Mouse (Mus musculus): ENCODE measurements around the gene Serinc4. TPM values are rescaled to one million over a fixed set of nuclear protein-coding genes. Genes with fewer than 3 reads are reported as not detected.
"Not testable (repeated sequence)": the region's sequence is repeated elsewhere in the genome, so short reads cannot be mapped to it uniquely, and the experiment has no call there.

Serinc4 gene
- total RNA-seq (2014; rRNA removed) (not detected in 2 replicates), polyA plus RNA-seq (2012; rRNA removed) (0.11 TPM in 2 replicates)

- WGBS, result 4% methylated on average over 41 of the region's 41 CpGs
- TF ChIP-seq CTCF (IDR thresholded peaks at IDR 0.05; ENCODE audit: low read depth, low read length) (no peak), POLR2A (IDR thresholded peaks at IDR 0.05; ENCODE audit: extremely low read depth, insufficient read depth, low read length) (peak; percentile 63)
Observed at GRCm38 (mm10) chr2:121456692-121457642, at the start of gene Serinc4. Gene Serinc4, minus strand, starts transcription at chr2:121456781.

GRCm38 (mm10) chr2:121501550-121501949, 45.0 kb upstream of the Serinc4 start:
- 37% methylated on average over 2 of the region's 6 CpGs for WGBS
- H3K79me2 ChIP-seq (ENCODE audit: control insufficient read depth, insufficient read depth, low read length); H3K27ac ChIP-seq (replicated peaks; ENCODE audit: insufficient read depth, low read depth, low read length); H3K4me3 ChIP-seq (ENCODE audit: insufficient read depth, low read depth, low read length); H3K27me3 ChIP-seq (ENCODE audit: control insufficient read depth, insufficient read depth, low read length); H3K9ac ChIP-seq (ENCODE audit: low read depth, low read length); DNase-seq (ENCODE audit: extremely low read depth, low read depth, low spot score); H3K36me3 ChIP-seq (ENCODE audit: control insufficient read depth, insufficient read depth, low read length); H3K4me1 ChIP-seq (ENCODE audit: control insufficient read depth, insufficient read depth, low read length): not testable (repeated sequence)

More at GRCm38 (mm10) chr2:121456692-121457642, at the start of gene Serinc4:
- peak; percentile 78 for DNase-seq (ENCODE audit: extremely low read depth, low read depth, low spot score)
- no peaks in the 10 kb centered on the region; the same call in 1 of the 2 replicates for H3K79me2 ChIP-seq (ENCODE audit: control insufficient read depth, insufficient read depth, low read length)
- H3K27me3 ChIP-seq (ENCODE audit: control insufficient read depth, insufficient read depth, low read length), result no peaks in the 10 kb centered on the region
- H3K9ac ChIP-seq (ENCODE audit: low read depth, low read length), result peak within 1 kb of the TSS; percentile 90
- H3K36me3 ChIP-seq (ENCODE audit: control insufficient read depth, insufficient read depth, low read length), result peaks cover 19% of the 10 kb centered on the region
- H3K4me1 ChIP-seq (ENCODE audit: control insufficient read depth, insufficient read depth, low read length), result peaks cover 8% of the 10 kb centered on the region
- peak within 1 kb of the TSS; percentile 82 for H3K27ac ChIP-seq (replicated peaks; ENCODE audit: insufficient read depth, low read depth, low read length)
- H3K4me3 ChIP-seq (ENCODE audit: insufficient read depth, low read depth, low read length), result peak within 1 kb of the TSS; percentile 94

- not testable (repeated sequence) for H3K4me1 ChIP-seq (ENCODE audit: control insufficient read depth, insufficient read depth, low read length); H3K27ac ChIP-seq (replicated peaks; ENCODE audit: insufficient read depth, low read depth, low read length); H3K9ac ChIP-seq (ENCODE audit: low read depth, low read length); H3K4me3 ChIP-seq (ENCODE audit: insufficient read depth, low read depth, low read length); DNase-seq (ENCODE audit: extremely low read depth, low read depth, low spot score); H3K79me2 ChIP-seq (ENCODE audit: control insufficient read depth, insufficient read depth, low read length); H3K27me3 ChIP-seq (ENCODE audit: control insufficient read depth, insufficient read depth, low read length); H3K36me3 ChIP-seq (ENCODE audit: control insufficient read depth, insufficient read depth, low read length)
- 82% methylated on average over 2 of the region's 2 CpGs for WGBS
Observed at GRCm38 (mm10) chr2:121484403-121484802, 27.8 kb upstream of the Serinc4 start.

- TF ChIP-seq CTCF (IDR thresholded peaks at IDR 0.05; ENCODE audit: low read depth, low read length), result no peak
- TF ChIP-seq POLR2A (IDR thresholded peaks at IDR 0.05; ENCODE audit: extremely low read depth, insufficient read depth, low read length), result no peak
- Histone ChIP-seq H3K27ac (replicated peaks; ENCODE audit: insufficient read depth, low read depth, low read length) (no peak overlapping the region), H3K4me1 (ENCODE audit: control insufficient read depth, insufficient read depth, low read length) (no peaks in the 10 kb centered on the region), H3K27me3 (ENCODE audit: control insufficient read depth, insufficient read depth, low read length) (no peaks in the 10 kb centered on the region), H3K36me3 (ENCODE audit: control insufficient read depth, insufficient read depth, low read length) (no peaks in the 10 kb centered on the region), H3K79me2 (ENCODE audit: control insufficient read depth, insufficient read depth, low read length) (no peaks in the 10 kb centered on the region), H3K4me3 (ENCODE audit: insufficient read depth, low read depth, low read length) (no peak overlapping the region), H3K9ac (ENCODE audit: low read depth, low read length) (no peak overlapping the region)
- no peak for DNase-seq (ENCODE audit: extremely low read depth, low read depth, low spot score)
- 82% methylated on average over 8 of the region's 8 CpGs for WGBS
Observed at GRCm38 (mm10) chr2:121483576-121483975, 27.0 kb upstream of the Serinc4 start.

GRCm38 (mm10) chr2:121480916-121481315, 24.3 kb upstream of the Serinc4 start:
- H3K4me3 ChIP-seq (ENCODE audit: insufficient read depth, low read depth, low read length), result not testable (repeated sequence)

DNA sequence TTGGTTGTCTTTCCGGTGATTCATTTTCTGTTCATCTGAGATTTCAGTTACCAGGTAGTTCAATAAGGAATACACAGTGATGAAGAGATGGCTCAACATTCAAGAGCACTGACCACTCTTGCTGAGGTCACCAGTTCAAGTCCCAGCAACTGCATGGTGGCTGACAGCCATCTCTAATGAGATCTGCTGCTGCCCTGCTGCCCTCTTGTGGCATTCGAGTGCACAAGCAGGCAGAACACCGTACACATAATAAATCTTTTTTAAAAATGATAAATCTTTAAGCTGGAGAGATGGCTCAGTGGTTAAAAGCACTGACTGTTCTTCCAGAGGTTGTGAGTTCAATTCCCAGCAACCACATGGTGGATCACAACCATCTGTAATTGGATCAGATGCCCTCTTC, 23.9 kb upstream of the Serinc4 start:
- peak; percentile 45 for DNase-seq (ENCODE audit: extremely low read depth, low read depth, low spot score)
- no peak for TF ChIP-seq POLR2A (IDR thresholded peaks at IDR 0.05; ENCODE audit: extremely low read depth, insufficient read depth, low read length)
- peak; percentile 90 for TF ChIP-seq CTCF (IDR thresholded peaks at IDR 0.05; ENCODE audit: low read depth, low read length)

More at GRCm38 (mm10) chr2:121480916-121481315, 24.3 kb upstream of the Serinc4 start:
- not testable (repeated sequence) for DNase-seq (ENCODE audit: extremely low read depth, low read depth, low spot score); H3K27me3 ChIP-seq (ENCODE audit: control insufficient read depth, insufficient read depth, low read length); H3K79me2 ChIP-seq (ENCODE audit: control insufficient read depth, insufficient read depth, low read length); H3K9ac ChIP-seq (ENCODE audit: low read depth, low read length); H3K36me3 ChIP-seq (ENCODE audit: control insufficient read depth, insufficient read depth, low read length); H3K27ac ChIP-seq (replicated peaks; ENCODE audit: insufficient read depth, low read depth, low read length); H3K4me1 ChIP-seq (ENCODE audit: control insufficient read depth, insufficient read depth, low read length)
- 82% methylated on average over 13 of the region's 13 CpGs for WGBS

More for the DNA sequence above, 23.9 kb upstream of the Serinc4 start:
- Histone ChIP-seq H3K27ac (replicated peaks; ENCODE audit: insufficient read depth, low read depth, low read length) (no peak overlapping the region), H3K27me3 (ENCODE audit: control insufficient read depth, insufficient read depth, low read length) (no peaks in the 10 kb centered on the region), H3K4me1 (ENCODE audit: control insufficient read depth, insufficient read depth, low read length) (no peaks in the 10 kb centered on the region), H3K9ac (ENCODE audit: low read depth, low read length) (no peak overlapping the region), H3K79me2 (ENCODE audit: control insufficient read depth, insufficient read depth, low read length) (no peaks in the 10 kb centered on the region), H3K36me3 (ENCODE audit: control insufficient read depth, insufficient read depth, low read length) (no peaks in the 10 kb centered on the region), H3K4me3 (ENCODE audit: insufficient read depth, low read depth, low read length) (no peak overlapping the region)
- WGBS, result 54% methylated on average over 3 of the region's 3 CpGs
